Mouse (Mus musculus) c-Kit-positive CD71-positive TER-119-positive erythroid progenitor cells, embryonic 14.5 days (primary cell): Measurements from ENCODE around the gene Slc2a4.
A peak's percentile ranks its signal among the peaks of the same experiment; 100 is the strongest.

Experiments
- DNase-seq: peaks from one replicate; pipeline ENCODE4 v3.0.0-alpha.2; 2013; ENCODE audit warnings: low spot score

Slc2a4 gene

DNA sequence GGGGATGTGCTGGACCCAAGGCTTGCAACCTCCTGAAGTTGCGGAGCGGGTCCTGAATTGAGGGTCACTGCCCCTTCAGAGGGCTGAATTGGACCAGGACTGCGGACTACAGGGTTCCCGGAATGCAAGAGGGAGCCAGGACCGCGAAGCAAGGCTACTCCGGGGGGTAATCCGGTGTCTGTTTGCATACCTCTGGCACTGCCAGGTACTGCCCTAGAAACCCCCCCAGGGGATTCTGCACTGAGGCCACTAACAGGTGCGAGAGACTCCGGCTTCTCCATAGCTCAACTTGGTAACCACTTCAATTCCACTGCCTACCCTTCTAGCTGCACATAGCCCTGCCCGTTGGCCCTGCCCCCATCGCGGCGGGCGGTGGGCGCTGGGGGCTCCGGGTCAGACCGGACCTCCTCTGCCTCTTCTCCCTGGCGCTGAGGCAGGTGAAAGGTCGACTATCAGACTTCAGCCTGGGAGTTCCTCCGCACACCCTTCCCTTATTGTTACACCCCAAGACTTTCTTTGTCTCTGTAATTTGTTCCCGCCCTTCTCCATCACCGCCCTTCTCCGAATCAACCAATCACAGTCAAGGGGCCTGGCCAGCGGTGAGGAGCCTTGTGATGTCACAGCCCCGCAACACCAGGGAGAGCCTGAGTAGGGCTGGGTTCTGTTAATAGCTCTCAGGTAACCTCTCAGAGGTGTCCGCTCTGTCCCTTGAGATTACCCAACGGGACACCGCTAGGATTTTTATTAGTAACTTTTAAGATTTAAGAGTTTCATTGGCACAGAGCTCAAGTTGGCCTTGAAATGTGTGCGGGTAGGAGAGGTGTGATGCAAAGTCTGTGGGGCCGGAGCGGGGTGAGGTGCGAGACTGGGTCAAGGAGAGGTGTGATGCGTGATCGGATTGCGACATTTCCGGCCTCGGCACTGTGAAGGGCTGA lies 47.2 kb downstream of the Slc2a4 start, which contains the start of the genes 2810408A11Rik and Neurl4:
Gene 2810408A11Rik (minus strand): TSS at position 517 of the 935 bp plus-strand sequence.
Gene Neurl4 (plus strand): TSS at position 602 of the 935 bp plus-strand sequence.
- peak; percentile 95 for DNase-seq

DNA sequence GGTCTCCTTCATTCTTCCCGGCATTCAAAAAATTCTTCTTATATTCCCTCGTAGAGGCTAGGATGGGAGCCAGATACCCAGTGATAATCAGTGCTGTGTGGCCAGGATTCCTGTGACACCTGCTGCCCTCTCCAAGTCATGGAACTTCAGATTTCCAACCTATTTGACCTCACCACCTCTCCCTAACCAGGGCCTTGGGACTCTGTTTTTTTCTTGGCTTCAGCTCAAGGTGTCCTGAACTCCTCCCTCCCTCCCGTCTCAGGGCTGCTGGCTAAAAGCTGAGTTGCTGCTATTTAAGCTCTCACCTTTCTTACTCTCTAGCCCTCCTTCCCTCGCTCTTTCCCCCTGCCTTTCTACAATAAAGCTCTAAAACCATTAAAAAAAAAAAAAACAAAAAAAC lies 48.1 kb downstream of the Slc2a4 start:
- no peak for DNase-seq

DNA sequence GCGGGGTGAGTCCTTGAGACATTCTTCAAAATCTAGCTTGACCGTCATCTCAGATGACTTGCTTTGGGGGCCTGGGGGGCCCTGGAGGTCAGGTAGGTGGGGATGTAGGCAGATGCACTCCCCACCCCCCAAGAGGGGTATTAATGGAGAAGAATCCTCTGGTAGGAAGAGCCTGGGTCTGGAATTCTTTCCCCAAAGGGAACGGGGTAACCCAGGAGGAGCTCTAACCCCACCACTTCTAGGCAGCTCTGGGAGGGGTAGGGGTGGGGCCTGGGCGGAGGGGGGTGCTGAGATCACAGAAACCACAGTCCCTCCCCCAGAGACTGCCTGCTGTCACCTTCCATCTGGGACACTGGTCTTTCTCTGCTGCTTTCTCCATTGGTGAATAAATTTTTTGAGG lies 52.7 kb downstream of the Slc2a4 start, which contains the start of gene Acap1:
Gene Acap1 (minus strand): TSS at position 249 of the 400 bp plus-strand sequence.
- DNase-seq = no peak

DNA sequence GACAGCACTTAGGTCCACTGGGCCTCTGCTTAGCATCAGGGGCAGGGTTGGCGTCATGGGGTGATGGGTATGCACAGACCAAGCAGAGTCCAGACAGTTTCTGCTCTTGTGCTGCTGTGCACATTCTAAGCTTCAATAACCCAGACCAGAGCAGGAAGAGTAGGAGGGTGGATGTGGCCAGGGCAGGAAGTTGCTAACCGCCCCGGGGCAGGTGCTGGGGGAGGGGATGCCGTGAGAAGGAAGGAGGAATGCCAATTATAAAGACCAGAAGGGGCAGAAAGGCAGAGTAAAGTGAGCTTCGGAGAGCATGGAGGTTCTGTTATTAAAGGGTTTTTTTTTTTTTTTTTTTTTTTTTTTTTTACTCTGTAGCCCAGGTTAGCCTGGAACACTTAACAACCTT lies 53.3 kb downstream of the Slc2a4 start:
- DNase-seq = no peak
